Mouse (Mus musculus) liver, embryonic 14.5 days (tissue): ENCODE data around the gene Myh7b. TPM values are rescaled to one million over a fixed set of nuclear protein-coding genes. Genes with fewer than 3 reads are reported as not detected.

Experiments
- ATAC-seq: fragments of 200-750 bp; cut with Nextera tagmentation; 2 replicates; pipeline ENCODE4 v1.8.0; 2017; ENCODE audit warnings: moderate number of reproducible peaks, mild to moderate bottlenecking, moderate library complexity; ENCODE audit not compliant: insufficient read depth
- DNase-seq, 3 experiments: peaks; one replicate each; pipeline ENCODE4 v3.0.0-alpha.2; 2012 to 2013; ENCODE audit warnings: low read depth in 3 of 3, low spot score in 3 of 3
- H3K27ac ChIP-seq: fragments of 300-500 bp; sonication (generic); 2 replicates; pipeline ENCODE4 v1.5.1; 2014; ENCODE audit warnings: moderate library complexity, mild to moderate bottlenecking, control low read depth, inconsistent platforms
- H3K27me3 ChIP-seq: fragments of 300-500 bp; sonication (generic); 2 replicates; pipeline ENCODE4 v1.6.1; 2014; ENCODE audit warnings: mild to moderate bottlenecking, low read length, moderate library complexity; ENCODE audit not compliant: control insufficient read depth, insufficient read depth
- H3K36me3 ChIP-seq: fragments of 300-500 bp; sonication (generic); replicated peaks from 2 replicates; pipeline ENCODE4 v1.6.1; 2014; ENCODE audit warnings: low read depth; ENCODE audit not compliant: control insufficient read depth, insufficient read depth
- H3K4me1 ChIP-seq, 2 experiments: fragments of 200-500 bp in 1 of 2; fragments of 300-500 bp in 1 of 2; sonication (generic) in 1 of 2; replicated peaks; 2 replicates each; pipeline ENCODE4 v1.6.1; 2012 to 2014; ENCODE audit warnings: antibody characterized with exemption in 1 of 2, inconsistent platforms in 1 of 2, low read length in 1 of 2; ENCODE audit not compliant: control insufficient read depth in 2 of 2, insufficient read depth in 2 of 2
- H3K4me2 ChIP-seq: fragments of 300-500 bp; sonication (generic); 2 replicates; pipeline ENCODE4 v1.6.1; 2014; ENCODE audit warnings: low read depth, mild to moderate bottlenecking, control low read depth, moderate library complexity
- H3K4me3 ChIP-seq, 2 experiments: fragments of 200-500 bp in 1 of 2; fragments of 300-500 bp in 1 of 2; sonication (generic) in 1 of 2; 2 replicates each; pipeline ENCODE4 v1.5.1; 2012 to 2014; ENCODE audit warnings: low read depth in 2 of 2, low read length in 2 of 2, mild to moderate bottlenecking in 2 of 2, control low read depth in 1 of 2, inconsistent platforms in 1 of 2, moderate library complexity in 1 of 2; ENCODE audit not compliant: insufficient read depth in 1 of 2
- H3K9ac ChIP-seq: fragments of 300-500 bp; sonication (generic); replicated peaks from 2 replicates; pipeline ENCODE4 v1.6.1; 2014; ENCODE audit warnings: mild to moderate bottlenecking, control low read depth, moderate library complexity
- H3K9me3 ChIP-seq: fragments of 300-500 bp; sonication (generic); 2 replicates; pipeline ENCODE4 v1.6.1; 2016; ENCODE audit warnings: low read length, mixed read lengths; ENCODE audit not compliant: control insufficient read depth
- CTCF ChIP-seq: IDR thresholded peaks from 2 replicates; pipeline ENCODE4 v1.5.1; 2016; ENCODE audit warnings: antibody characterized with exemption, low read depth, control low read depth
- EP300 ChIP-seq: IDR thresholded peaks from 2 replicates; pipeline ENCODE4 v1.6.1; 2016; ENCODE audit warnings: antibody characterized with exemption, low read depth
- WGBS: fragments of 180-500 bp; shearing (Covaris S2); extraction: QIAGEN DNeasy Blood & Tissue Kit; methylation state at CpG from one replicate; pipeline ENCODE4 v1.1.7; 2014; ENCODE audit not compliant: insufficient replicate concordance; 5-methylcytosine and 5-hydroxymethylcytosine counted together
- polyA plus RNA-seq, 2 experiments: library from polyadenylated mRNA; depleted of rRNA in 1 of 2; stranded (reverse) in 1 of 2; unstranded in 1 of 2; fragments of >200 nt; fragmentation: Nextera tagmentation in 1 of 2; extraction: Ambion mirVana in 1 of 2; gene quantifications; 2 replicates each; pipeline versions ENCODE4 v1.2.1 to v1.2.3; 2012 to 2014

The Myh7b gene
- polyA plus RNA-seq, 2 experiments: 1.6 to 3.0 TPM

DNA sequence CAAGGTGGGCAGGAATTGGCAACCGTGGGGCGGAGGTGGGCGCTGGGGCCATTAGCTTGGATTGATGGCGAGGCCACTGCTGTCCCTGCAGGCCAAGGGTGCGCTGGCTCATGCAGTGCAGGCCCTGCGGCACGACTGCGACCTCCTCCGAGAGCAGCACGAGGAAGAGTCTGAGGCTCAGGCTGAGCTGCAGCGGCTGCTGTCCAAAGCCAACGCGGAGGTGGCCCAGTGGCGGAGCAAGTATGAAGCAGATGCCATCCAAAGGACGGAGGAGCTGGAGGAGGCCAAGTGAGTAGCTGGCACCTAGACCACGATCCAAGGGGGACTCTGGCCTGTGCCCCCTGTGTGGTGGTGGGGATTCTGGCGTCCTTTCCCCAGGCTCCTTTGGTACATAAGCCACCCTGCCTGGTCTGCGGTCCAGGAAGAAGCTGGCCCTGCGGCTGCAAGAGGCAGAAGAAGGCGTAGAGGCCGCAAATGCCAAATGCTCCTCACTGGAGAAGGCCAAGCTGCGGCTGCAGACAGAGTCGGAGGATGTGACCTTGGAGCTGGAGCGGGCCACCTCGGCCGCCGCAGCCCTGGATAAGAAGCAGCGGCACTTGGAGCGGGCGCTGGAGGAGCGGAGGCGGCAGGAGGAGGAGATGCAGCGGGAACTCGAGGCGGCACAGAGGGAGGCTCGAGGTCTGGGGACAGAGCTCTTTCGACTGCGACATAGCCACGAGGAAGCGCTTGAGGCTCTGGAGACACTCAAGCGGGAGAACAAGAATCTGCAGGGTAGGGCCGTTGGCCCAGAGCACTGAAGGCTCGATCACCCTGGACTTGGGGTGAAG, 19.8 kb downstream of the Myh7b start:
- TF ChIP-seq CTCF (no peak), EP300 (no peak)
- Histone ChIP-seq H3K4me2 (no peak overlapping the region), H3K27ac (no peak overlapping the region), H3K9me3 (no peaks in the 10 kb centered on the region), H3K4me3 (no peak overlapping the region), H3K9ac (no peak overlapping the region), H3K36me3 (peaks cover 10% of the 10 kb centered on the region), H3K27me3 (peaks cover 49% of the 10 kb centered on the region), H3K4me1 (no peaks in the 10 kb centered on the region)
- DNase-seq: no peak
- ATAC-seq: no peak
- 24% methylated on average over 43 of the region's 43 CpGs for WGBS

DNA sequence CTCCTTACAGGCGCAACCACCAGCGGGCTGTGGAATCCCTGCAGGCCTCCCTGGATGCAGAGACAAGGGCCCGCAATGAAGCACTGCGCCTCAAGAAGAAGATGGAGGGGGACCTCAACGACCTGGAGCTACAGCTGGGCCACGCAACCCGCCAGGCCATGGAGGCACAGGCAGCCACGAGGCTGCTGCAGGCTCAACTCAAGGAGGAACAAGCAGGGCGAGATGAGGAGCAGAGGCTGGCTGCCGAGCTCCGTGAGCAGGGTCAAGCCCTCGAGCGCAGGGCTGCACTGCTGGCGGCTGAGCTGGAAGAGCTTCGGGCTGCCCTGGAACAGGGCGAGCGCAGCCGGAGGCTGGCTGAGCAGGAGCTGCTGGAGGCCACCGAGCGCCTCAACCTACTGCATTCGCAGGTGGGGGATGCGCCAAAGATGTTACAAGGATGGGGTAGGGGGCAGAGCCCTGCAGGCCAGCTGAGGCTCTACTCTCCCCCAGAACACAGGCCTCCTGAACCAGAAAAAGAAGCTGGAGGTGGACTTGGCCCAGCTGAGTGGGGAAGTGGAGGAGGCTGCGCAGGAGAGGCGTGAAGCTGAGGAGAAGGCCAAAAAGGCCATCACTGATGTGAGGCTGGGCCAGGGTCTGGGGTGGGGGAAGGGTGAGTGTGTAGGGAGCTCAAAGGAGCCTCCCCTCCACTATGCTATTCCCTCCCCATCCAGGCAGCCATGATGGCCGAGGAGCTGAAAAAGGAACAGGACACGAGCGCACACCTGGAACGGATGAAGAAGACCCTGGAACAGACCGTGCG, 21.3 kb downstream of the Myh7b start:
- Histone ChIP-seq H3K9ac (no peak overlapping the region), H3K27me3 (peaks cover 45% of the 10 kb centered on the region), H3K36me3 (peaks cover 10% of the 10 kb centered on the region), H3K9me3 (no peaks in the 10 kb centered on the region), H3K4me3 (no peak overlapping the region), H3K27ac (no peak overlapping the region), H3K4me1 (no peaks in the 10 kb centered on the region), H3K4me2 (no peak overlapping the region)
- TF ChIP-seq EP300: no peak
- no peak for TF ChIP-seq CTCF
- no peak for DNase-seq
- ATAC-seq: no peak
- WGBS: 75% methylated on average over 30 of the region's 30 CpGs

DNA sequence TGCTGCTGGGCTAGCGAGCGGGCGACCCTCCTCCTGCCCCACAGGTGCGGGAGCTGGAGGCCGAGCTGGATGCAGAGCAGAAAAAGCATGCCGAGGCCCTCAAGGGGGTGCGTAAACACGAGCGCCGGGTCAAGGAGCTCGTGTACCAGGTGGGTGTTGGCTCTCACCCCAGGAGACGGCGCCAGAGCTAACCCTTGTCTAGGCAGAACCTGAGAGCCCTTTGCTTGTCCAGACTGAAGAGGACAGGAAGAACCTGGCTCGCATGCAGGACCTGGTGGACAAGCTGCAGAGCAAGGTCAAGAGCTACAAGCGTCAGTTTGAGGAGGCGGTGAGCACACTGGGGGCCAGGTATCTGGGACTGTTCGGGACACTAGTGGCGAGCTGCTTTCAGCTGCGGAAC, 22.1 kb downstream of the Myh7b start:
- H3K9me3 ChIP-seq: no peaks in the 10 kb centered on the region
- no peak overlapping the region for H3K4me3 ChIP-seq
- no peak overlapping the region for H3K27ac ChIP-seq
- peaks cover 38% of the 10 kb centered on the region for H3K27me3 ChIP-seq
- TF ChIP-seq EP300 (no peak), CTCF (no peak)
- no peaks in the 10 kb centered on the region for H3K4me1 ChIP-seq
- WGBS: 80% methylated on average over 18 of the region's 19 CpGs
- DNase-seq (no peak), ATAC-seq (no peak)
- H3K4me2 ChIP-seq: no peak overlapping the region
- H3K36me3 ChIP-seq: peaks cover 10% of the 10 kb centered on the region
- no peak overlapping the region for H3K9ac ChIP-seq

DNA sequence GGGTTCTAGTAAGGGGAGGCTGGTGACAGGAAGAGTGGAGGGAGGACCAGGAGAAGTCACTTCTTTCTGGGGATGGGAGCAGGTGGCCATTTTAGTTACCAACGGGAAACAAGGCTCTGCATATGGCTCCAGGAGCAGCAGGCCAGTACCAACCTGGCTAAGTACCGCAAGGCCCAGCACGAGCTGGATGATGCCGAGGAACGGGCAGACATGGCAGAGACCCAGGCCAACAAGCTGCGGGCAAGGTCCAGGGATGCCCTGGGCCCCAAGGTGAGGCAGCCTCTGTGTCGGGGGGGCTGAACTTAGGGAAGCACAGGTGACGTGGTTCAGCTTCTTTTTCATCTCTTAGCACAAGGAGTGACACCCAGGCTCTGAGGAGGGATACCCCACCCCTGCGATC, 22.7 kb downstream of the Myh7b start:
- Histone ChIP-seq H3K27me3 (peaks cover 31% of the 10 kb centered on the region), H3K4me3 (no peak overlapping the region), H3K9ac (no peak overlapping the region), H3K4me2 (no peak overlapping the region), H3K36me3 (peaks cover 10% of the 10 kb centered on the region), H3K9me3 (no peaks in the 10 kb centered on the region), H3K4me1 (no peaks in the 10 kb centered on the region), H3K27ac (no peak overlapping the region)
- 81% methylated on average over 9 of the region's 9 CpGs for WGBS
- TF ChIP-seq CTCF: no peak
- no peak for TF ChIP-seq EP300
- ATAC-seq (no peak), DNase-seq (no peak)

DNA sequence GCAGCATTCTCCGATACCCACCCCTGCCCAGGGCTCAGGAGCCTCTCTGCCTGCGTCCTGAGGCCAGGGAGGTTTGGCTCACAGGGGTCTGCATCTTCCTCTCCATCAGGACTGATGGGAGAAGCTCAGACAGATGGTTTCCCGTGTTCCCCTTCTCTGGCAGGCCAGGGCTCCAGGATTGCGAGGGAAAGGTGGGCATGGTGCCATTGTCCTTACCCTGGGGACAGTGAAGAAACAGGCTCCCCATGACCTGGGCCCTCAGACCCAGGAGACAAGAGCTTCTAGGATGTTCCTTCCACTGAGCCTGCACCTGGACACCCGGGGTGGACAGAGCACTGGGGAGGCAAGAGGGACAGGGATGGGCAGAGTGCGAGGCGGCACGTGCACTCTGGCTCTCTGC, 23.6 kb downstream of the Myh7b start:
- peaks cover 23% of the 10 kb centered on the region for H3K27me3 ChIP-seq
- ATAC-seq (no peak), DNase-seq (no peak)
- TF ChIP-seq EP300: no peak
- no peaks in the 10 kb centered on the region; a peak in 1 of 4 replicates for H3K4me1 ChIP-seq
- no peak overlapping the region for H3K9ac ChIP-seq
- H3K9me3 ChIP-seq: no peaks in the 10 kb centered on the region
- no peak overlapping the region for H3K27ac ChIP-seq
- no peak overlapping the region for H3K4me2 ChIP-seq
- peaks cover 10% of the 10 kb centered on the region for H3K36me3 ChIP-seq
- 77% methylated on average over 8 of the region's 8 CpGs for WGBS
- H3K4me3 ChIP-seq: no peak overlapping the region
